Mouse (Mus musculus): ENCODE measurements at regions not wholly inside any gene's neighbourhood (a gene's known extent, or its start where the extent isn't known, plus 50 kb on each side); places are given as distances from the start of the nearest gene placed in this dataset.

- DNase-seq (ENCODE audit: low read depth, low spot score): no peak
Observed at GRCm38 (mm10) chr11:110889354-110890151, 78.3 kb upstream of the Kcnj16 start.

DNA sequence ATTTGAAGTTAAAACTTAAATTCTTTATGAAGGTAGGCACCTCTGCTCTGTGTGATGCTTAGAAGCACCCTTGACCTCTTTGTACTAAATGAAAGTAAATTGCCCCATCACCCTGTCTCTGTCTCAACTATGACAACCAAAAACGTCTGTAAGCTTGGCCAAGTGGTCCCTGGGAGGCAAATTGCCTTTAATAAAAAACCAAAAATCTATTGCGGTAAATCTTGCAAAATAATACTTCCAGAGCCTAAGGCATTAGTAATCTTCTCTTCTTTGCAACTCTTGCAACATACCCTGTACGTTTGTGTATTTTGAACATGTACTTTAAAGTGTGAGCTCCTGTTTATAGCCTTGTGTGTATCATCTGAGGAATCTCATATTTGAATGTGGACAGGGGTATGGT lies 77.4 kb upstream of the Kcnj16 start:
- DNase-seq (ENCODE audit: low read depth, low spot score): no peak

- no peak for DNase-seq (ENCODE audit: low read depth, low spot score)
Observed at GRCm38 (mm10) chr11:110902918-110903317, 64.9 kb upstream of the Kcnj16 start.

Data from mesoderm, embryonic 11.5 days (tissue).